Mouse (Mus musculus): ENCODE measurements at regions not wholly inside any gene's neighbourhood (a gene's known extent, or its start where the extent isn't known, plus 50 kb on each side); places are given as distances from the start of the nearest gene placed in this dataset.
"Not testable (repeated sequence)": the region's sequence is repeated elsewhere in the genome, so short reads cannot be mapped to it uniquely, and the experiment has no call there.

DNA sequence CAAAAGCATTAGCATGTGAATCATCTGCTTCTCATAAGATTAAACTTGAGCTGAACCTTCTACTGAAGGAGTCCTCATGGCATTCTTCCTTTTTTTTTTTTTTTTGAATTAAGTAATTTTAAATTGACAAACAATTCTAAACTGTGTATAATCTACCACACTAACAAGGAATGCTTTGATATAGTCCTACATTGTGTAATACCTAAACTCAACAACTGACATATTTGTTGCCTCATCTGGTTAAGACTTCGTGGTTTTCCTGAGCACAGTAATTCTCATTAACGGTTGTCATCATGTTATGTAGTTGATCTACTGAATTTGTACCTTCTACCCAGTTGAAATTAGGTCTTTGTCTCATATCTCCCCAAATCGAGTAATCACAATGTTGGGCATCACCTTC, 83.9 kb upstream of the Hcrtr2 start:
- DNase-seq (ENCODE audit: extremely low read depth, low read depth), result no peak

DNA sequence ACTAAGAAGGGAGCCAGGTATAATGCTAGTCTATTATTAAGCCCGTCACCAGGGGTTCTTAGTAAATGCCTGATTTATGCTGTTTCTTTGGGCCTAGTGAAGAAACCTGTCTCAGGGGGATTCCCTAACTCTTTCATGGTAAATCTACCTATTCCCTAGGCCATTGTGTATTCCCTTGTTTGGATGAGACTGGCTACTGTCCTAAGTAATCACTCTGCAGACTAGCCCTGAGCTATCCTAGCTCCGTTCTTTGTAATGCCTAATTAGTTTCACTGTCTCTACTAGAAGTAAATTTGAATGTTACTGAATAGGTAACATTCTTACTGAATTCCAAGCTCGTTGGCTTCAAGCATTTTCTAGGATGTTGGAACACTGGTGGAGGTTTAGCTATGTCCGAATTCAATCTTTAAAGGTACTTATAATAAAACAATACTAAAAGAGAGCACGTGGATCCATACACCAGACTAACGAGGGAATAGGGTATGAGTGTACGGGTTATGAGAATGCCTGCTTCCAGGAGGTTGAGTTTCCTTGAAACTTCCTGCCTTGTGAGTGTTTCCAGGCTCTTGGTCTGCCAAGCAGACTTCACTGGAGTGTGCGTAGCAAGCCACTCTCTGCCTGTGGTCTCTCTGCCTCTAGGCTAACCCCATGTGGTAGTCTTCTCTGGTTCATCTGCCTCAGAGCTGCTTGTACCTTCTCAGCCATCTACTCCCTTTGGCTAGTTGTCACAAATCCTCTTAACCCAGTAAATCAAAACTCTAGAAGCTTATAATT, 78.4 kb upstream of the Hcrtr2 start:
- DNase-seq (ENCODE audit: extremely low read depth, low read depth), result not testable (repeated sequence)

DNA sequence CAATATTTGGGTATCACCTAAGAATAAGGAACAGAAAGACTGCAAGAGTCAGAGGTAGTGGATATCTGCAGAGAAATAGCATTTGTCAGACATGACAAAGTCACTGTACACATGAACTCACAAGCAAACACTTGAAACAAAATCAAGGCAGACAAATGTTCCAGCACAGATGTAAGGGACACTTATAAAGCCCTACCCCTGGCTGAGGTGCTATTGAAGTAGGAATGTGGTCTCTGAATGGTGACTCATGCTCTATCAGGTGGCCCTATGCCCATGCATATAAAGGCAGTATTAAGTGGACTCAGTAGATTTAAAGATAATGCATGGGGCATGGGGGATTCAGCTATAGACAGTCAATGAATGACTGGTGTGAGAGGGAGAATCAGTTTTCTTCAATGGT, 77.2 kb upstream of the Hcrtr2 start:
- DNase-seq (ENCODE audit: extremely low read depth, low read depth), result no peak

DNA sequence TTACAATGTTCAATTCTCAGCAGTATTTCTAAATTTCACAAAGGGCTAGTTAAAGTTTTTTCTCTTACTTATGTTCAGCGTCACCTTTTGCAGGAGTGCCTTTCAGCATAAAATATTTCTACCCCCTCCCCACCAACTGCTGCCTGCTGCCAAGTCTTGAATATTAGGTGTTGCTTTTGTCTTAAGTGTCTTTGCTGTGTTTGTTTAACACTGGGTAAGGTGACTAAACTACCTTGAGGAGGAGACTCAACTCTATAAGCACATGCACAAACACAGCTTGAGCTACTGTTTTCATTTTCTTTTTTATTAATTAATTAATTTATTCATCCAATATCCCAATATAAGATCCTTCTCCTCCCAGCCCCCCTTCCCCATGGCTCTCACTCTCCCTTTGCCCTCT, 70.1 kb upstream of the Hcrtr2 start:
- DNase-seq (ENCODE audit: extremely low read depth, low read depth), result no peak

DNA sequence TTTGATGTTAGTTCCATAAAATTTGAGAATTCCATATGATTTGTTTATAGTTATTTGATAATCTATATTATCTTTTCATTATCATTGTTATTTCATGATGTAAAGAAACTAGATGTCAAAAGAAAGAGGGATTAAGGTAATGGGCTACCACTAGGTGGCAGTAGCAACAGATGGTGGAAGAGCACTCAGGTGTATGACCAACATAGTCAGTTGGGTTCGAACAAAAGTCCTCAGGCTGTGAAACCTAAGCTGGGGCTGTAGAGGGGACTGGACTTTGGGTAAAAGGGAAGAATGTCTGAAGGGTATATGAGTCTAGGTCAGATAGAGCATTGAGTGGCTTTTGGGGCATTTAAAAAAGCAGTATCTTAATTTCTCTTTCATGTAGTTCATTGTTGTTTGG, 67.2 kb upstream of the Hcrtr2 start:
- peak; percentile 19 for DNase-seq (ENCODE audit: extremely low read depth, low read depth)

All from MEL-GATA-1-ER (cell line).